Mouse (Mus musculus) MEL (cell line): ENCODE measurements around the gene Ddah1.

ENCODE experiments used
- CTCF ChIP-seq, 3 experiments: IDR thresholded peaks in 2 of 3; conservative IDR thresholded peaks in 1 of 3; 2 replicates each; pipeline ENCODE4 v1.5.1; 2011 to 2012; ENCODE audit warnings: low read length in 3 of 3, low read depth in 2 of 3, mild to moderate bottlenecking in 2 of 3, improper control_type of control experiment in 1 of 3, inconsistent platforms in 1 of 3, mixed read lengths in 1 of 3, moderate library complexity in 1 of 3; ENCODE audit not compliant: control insufficient read depth in 1 of 3, insufficient read depth in 1 of 3, poor library complexity in 1 of 3, severe bottlenecking in 1 of 3
- EP300 ChIP-seq, 2 experiments: IDR thresholded peaks; 2 replicates each; pipeline ENCODE4 v1.6.1; 2011; ENCODE audit warnings: improper control_type of control experiment in 2 of 2, low read length in 2 of 2, low read depth in 1 of 2, mild to moderate bottlenecking in 1 of 2
- GATA1 ChIP-seq: IDR thresholded peaks from 2 replicates; pipeline ENCODE4 v1.6.1; 2011; ENCODE audit warnings: low read depth, low read length, improper control_type of control experiment
- MYC ChIP-seq: IDR thresholded peaks from 2 replicates; pipeline ENCODE4 v1.6.1; 2011; ENCODE audit warnings: low read depth, mild to moderate bottlenecking, low read length, improper control_type of control experiment, moderate library complexity

- no peak for TF ChIP-seq GATA1
- TF ChIP-seq CTCF (IDR thresholded peaks at IDR 0.05 in 2 of 3, conservative IDR thresholded peaks at IDR 0.05 in 1 of 3; ENCODE audit: control insufficient read depth in 1 of 3, insufficient read depth in 1 of 3, low read depth in 2 of 3, low read length in 3 of 3, poor library complexity in 1 of 3, severe bottlenecking in 1 of 3) = no peak
- TF ChIP-seq EP300 (IDR thresholded peaks at IDR 0.05; ENCODE audit: low read depth in 1 of 2, low read length in 2 of 2) = no peak
- no peak for TF ChIP-seq MYC
These were observed 126.9 kb downstream of the Ddah1 start for GRCm38 (mm10) chr3:145885376-145885775.
